Mouse (Mus musculus): ENCODE data around the gene S100a3. TPM values are rescaled to one million over a fixed set of nuclear protein-coding genes. Genes with fewer than 3 reads are reported as not detected.

The S100a3 gene
- polyA plus RNA-seq, 1 experiment from 2014 or later, result not detected

DNA sequence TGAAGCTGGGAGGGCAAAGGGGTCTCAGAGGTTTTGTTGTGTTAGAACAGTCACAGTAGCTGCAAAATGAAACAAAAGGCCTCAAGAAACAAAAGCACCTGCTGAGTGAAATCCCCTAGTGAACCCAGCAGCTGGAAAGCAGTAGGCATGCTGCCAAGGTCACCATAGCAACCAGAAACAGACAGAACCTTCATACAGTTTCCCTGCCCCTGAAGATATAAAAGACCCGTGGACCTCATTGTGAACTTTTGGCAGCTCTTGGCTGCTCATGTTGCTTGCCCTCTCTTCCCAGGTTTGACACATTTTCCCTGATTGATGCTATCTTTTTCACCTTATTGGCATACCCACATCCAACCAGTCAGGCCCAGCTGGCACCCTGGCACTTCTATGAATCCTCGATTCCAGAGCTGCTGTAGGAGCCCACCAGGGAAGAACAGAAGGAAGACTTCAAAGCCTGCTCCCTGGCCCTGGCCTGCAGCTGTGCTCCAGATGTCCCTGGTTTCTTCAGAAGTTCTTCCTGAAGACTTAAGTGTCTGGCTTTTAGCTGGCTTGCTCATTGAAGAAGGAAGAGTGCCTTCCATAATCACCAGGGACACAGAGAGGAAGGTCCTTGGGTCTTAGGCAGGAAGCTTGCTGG, 63.2 kb downstream of the S100a3 start:
- Histone ChIP-seq H3K4me3 (no peak overlapping the region), H3K27me3 (ENCODE audit: poor library complexity, severe bottlenecking) (no peaks in the 10 kb centered on the region), H3K27ac (peak overlapping the region; percentile 60; the same call in 1 of the 2 replicates), H3K9me3 (no peaks in the 10 kb centered on the region), H3K4me1 (peaks cover 26% of the 10 kb centered on the region), H3K36me3 (replicated peaks) (no peaks in the 10 kb centered on the region)
- WGBS, result 34% methylated on average over 2 of the region's 2 CpGs
- peak; percentile 40 for DNase-seq (ENCODE audit: extremely low spot score, low spot score)

DNA sequence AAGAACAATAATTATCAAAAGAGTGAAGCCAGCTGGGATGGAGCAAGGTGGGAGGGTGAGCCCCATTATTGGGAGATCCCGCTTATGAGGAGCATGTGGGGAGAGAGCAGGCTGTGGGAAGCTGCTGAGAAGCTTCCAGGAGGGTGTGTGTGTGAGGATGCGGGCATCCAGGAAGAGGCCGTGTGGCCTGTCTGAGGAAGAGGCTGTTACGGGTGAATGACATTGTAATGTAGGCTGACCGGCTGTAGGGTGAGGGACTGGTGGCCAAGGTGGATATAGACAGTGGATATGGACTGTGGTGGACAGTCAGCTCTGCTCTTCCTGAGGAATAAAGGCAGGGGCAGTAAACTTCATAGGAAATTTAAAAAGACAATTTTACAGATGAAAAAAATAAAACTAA, 65.1 kb downstream of the S100a3 start:
- WGBS, result 85% methylated on average over 5 of the region's 5 CpGs
- no peak overlapping the region for H3K4me3 ChIP-seq
- H3K27me3 ChIP-seq (ENCODE audit: poor library complexity, severe bottlenecking), result no peaks in the 10 kb centered on the region
- no peaks in the 10 kb centered on the region for H3K9me3 ChIP-seq
- no peak for DNase-seq (ENCODE audit: extremely low spot score, low spot score)
- H3K27ac ChIP-seq, result 0 out of 2 replicates have a peak overlapping the region, but pooled peaks have one; percentile 6
- H3K4me1 ChIP-seq, result peaks cover 26% of the 10 kb centered on the region
- H3K36me3 ChIP-seq (replicated peaks), result no peaks in the 10 kb centered on the region

DNA sequence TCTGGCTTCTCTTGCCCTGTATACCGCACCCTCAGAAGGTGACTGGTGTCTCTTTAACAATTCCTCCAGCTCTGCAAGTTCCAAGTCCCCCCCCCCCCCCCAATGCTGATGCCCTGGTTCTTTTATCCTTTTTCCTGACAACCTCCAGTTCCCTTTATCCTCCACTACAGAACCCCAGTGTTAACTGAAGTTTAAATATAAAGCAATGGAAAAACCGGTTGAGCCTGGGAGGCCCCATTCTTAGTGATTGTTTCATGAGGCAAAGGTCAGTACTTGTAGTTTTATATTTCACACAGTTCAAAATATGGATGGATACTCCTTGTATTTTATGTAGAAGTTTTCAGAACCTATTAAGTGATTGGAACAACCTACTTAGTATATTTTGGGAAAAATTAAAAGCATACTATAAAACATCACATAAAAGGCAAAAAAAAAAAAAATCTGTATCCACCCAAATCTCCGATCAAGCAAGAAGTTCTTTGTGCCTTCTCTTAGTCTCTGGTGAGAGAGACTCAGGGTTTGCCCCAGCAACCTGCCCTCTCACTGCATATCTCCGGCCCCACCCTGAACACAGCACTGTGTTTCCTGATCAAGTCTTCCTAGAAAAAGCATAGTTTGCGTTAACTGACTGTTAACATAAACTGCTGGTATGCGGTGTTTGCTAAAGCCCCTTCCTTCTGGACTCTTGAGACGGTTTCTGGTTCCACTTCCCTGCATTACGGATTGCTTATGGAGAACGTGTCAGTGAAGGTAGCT, 66.1 kb downstream of the S100a3 start:
- no peak for DNase-seq (ENCODE audit: extremely low spot score, low spot score)
- Histone ChIP-seq H3K4me3 (no peak overlapping the region), H3K27ac (no peak overlapping the region), H3K9me3 (no peaks in the 10 kb centered on the region), H3K36me3 (replicated peaks) (no peaks in the 10 kb centered on the region), H3K4me1 (peaks cover 26% of the 10 kb centered on the region), H3K27me3 (ENCODE audit: poor library complexity, severe bottlenecking) (no peaks in the 10 kb centered on the region)
- 83% methylated on average over 9 of the region's 9 CpGs for WGBS

DNA sequence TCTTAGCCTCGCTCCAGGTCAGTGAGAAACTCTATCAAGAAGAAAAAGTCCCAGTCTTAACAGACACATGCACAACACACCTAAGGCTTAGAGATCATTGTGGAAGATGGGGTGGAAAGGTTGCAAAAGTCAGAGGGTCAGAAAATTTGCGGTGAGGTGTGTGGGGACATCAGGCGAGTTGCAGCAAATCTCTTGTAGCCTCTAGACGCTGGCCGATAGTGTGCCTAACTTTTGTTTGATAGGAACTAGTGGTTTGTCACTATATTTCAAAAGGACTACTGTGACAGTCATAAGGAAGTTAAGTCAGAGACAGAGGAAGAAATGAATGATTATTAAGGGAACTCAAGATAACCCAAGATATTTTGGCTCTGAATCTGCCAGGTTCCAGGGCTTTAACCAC, 67.0 kb downstream of the S100a3 start:
- Histone ChIP-seq H3K36me3 (replicated peaks) (no peaks in the 10 kb centered on the region), H3K4me1 (peaks cover 26% of the 10 kb centered on the region), H3K27ac (no peak overlapping the region), H3K9me3 (no peaks in the 10 kb centered on the region), H3K27me3 (ENCODE audit: poor library complexity, severe bottlenecking) (no peaks in the 10 kb centered on the region), H3K4me3 (no peak overlapping the region)
- DNase-seq (ENCODE audit: extremely low spot score, low spot score), result no peak
- 92% methylated on average over 5 of the region's 5 CpGs for whole genome bisulfite sequencing

DNA sequence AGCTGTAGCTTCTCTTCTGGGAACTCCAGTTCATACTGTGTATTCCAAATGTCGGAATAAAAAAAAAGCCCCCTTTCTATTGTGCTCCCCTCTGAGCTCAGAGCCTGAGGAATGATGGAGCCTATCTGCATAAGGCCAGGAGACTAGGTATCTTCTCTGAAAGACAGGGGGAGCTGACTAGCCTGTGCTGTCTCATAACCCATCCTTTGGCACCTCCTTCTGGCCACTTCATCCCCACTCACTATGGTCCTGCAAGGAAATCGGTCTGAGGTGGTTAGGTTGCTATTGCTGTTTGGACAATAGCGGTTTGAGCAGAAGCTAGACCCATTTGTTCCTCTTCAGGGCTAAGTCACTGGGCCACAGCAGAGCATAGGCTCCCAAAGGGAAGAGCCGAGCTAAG, 67.4 kb downstream of the S100a3 start:
- DNase-seq (ENCODE audit: extremely low spot score, low spot score), result no peak
- no peaks in the 10 kb centered on the region for H3K36me3 ChIP-seq (replicated peaks)
- no peaks in the 10 kb centered on the region for H3K27me3 ChIP-seq (ENCODE audit: poor library complexity, severe bottlenecking)
- H3K9me3 ChIP-seq, result no peaks in the 10 kb centered on the region
- no peak overlapping the region for H3K4me3 ChIP-seq
- H3K4me1 ChIP-seq, result peaks cover 25% of the 10 kb centered on the region
- H3K27ac ChIP-seq, result no peak overlapping the region
- WGBS, result 73% methylated on average over 4 of the region's 4 CpGs

DNA sequence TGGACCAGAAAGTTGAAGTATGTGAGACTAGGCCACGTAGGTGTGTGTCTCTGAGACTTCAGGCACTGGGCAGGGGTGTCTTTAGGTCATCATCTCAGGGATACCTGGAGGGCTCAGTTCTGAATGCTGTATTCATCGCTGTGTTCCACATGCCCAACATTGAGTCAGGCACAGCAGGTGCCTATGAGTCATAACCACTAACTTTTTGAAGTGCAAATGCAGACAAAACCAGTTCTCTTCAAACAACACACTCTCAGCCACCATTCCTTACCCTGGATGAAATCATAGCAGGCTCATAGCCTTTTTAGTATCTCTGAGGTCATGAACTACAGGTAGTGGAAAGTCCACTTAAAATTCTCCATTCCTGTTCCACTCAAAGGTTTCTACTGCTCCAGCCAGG, 68.9 kb downstream of the S100a3 start:
- H3K27ac ChIP-seq, result no peak overlapping the region
- DNase-seq (ENCODE audit: extremely low spot score, low spot score), result no peak
- H3K9me3 ChIP-seq, result no peaks in the 10 kb centered on the region
- 82% methylated on average over 2 of the region's 2 CpGs for WGBS
- no peak overlapping the region for H3K4me3 ChIP-seq
- H3K27me3 ChIP-seq (ENCODE audit: poor library complexity, severe bottlenecking), result no peaks in the 10 kb centered on the region
- H3K4me1 ChIP-seq, result peaks cover 11% of the 10 kb centered on the region
- H3K36me3 ChIP-seq (replicated peaks), result no peaks in the 10 kb centered on the region

DNA sequence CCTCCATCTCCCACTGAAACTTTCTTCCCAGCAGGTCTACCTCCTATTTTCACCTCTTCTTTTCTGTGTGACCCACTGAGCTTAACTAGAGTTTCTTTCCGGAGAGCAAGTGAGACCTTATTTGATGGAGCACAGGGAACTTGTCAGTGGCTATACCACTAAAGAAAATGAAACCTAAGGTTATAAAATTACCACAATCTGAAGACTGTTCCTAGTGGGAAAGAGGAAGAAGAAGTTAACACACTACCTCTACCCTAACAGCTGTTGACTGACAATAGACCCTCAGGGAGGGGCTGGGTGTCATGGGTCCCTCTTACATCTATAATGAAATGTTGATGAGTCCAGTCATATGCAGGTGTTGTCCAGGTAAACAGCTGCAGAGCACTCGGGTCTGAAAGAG, 71.6 kb downstream of the S100a3 start:
- Histone ChIP-seq H3K27ac (no peak overlapping the region), H3K4me1 (no peaks in the 10 kb centered on the region), H3K36me3 (replicated peaks) (no peaks in the 10 kb centered on the region), H3K9me3 (no peaks in the 10 kb centered on the region), H3K27me3 (ENCODE audit: poor library complexity, severe bottlenecking) (no peaks in the 10 kb centered on the region), H3K4me3 (no peak overlapping the region)
- DNase-seq (ENCODE audit: extremely low spot score, low spot score), result no peak
- WGBS, result 78% methylated on average over 2 of the region's 2 CpGs

DNA sequence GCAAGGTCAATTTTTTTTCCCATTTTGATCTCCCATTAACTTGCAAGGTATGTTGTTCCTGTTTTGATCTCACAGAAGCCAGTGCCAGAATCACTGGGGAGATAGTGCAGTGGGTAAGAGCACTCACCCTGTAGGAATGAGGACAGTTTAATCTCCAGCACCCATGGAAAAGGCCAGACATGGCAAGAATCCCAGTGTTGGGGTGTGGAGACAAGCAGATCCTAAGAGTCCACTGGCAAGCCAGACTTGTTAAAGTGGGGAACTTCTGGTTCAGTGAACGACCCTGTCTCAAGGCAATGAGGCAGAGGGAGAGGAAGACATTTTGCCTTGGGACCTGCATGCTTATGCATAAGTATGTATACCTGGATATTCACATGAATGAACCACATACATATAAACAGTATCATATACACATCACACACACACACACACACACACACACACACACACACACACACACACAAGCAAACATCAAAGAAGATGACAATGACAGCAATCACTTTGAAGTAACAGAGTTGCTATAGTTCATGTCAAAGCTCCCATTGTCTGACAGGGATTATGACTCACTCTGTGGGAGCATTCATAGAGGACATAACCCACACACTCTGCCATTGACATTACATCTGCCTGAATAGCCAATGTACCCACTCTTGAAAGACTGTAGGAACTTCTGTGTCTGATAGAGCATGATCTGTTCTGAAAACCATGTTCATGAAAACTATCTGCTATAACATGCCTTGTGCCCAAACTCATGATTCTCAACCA, 78.3 kb downstream of the S100a3 start:
- DNase-seq (ENCODE audit: extremely low spot score, low spot score), result no peak
- Histone ChIP-seq H3K27ac (no peak overlapping the region), H3K9me3 (no peaks in the 10 kb centered on the region), H3K36me3 (replicated peaks) (no peaks in the 10 kb centered on the region), H3K27me3 (ENCODE audit: poor library complexity, severe bottlenecking) (no peaks in the 10 kb centered on the region), H3K4me3 (no peak overlapping the region), H3K4me1 (no peaks in the 10 kb centered on the region)
- 82% methylated on average over 1 of the region's 1 CpGs for WGBS

DNA sequence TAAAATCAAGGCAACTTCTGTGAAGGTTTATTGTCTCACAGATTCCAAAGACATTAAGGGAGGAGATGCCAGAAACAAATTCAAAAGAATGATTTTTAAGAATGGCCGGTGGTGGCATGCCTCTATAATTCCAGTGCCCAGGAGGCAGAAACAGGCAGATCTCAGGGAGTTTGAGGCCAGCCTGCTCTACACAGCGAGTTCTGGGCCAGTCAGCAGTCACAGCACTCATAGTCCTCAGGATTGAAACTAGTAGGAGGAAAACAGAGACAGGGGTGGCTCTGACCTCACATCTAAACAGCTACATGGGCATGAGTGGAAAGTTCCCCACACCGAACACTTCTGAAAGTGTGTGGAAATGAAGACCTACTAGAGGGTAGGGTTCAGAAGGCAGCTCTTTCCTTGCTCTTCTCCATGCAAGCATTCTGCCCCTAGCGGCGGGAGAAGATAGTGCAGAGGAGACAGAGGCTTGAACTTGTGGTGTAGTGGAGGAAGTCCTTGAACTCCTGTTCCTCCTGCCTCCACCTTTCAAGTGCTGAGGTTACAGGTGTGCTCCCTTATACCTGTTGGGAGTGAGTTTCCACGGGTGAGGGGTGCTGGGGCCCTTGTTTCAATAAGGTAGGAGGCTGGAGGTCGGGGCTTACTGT, 79.3 kb downstream of the S100a3 start:
- Histone ChIP-seq H3K4me1 (no peaks in the 10 kb centered on the region), H3K27ac (no peak overlapping the region), H3K9me3 (no peaks in the 10 kb centered on the region), H3K27me3 (ENCODE audit: poor library complexity, severe bottlenecking) (no peaks in the 10 kb centered on the region), H3K36me3 (replicated peaks) (no peaks in the 10 kb centered on the region), H3K4me3 (no peak overlapping the region)
- DNase-seq (ENCODE audit: extremely low spot score, low spot score), result peak; percentile 27
- WGBS, result 52% methylated on average over 7 of the region's 7 CpGs

DNA sequence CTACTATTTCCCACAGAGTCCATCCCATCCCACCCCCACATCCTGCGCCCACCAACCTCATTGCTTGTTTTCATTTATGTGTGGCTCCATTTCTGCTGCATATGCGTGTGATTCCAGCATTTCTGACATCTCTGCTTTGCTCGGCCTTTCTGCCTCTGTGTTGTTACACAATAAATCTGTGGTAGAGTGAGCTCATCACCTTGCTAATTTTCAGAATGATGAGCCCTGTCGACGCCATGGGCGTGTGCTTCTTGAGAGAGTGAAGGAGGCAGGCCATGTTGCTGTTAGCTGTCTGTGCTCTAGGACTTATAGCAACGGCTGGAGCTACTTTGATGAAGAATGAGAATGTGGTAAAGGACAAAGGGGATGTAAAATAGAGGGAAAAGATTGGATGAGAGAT, 80.6 kb downstream of the S100a3 start:
- Histone ChIP-seq H3K9me3 (no peaks in the 10 kb centered on the region), H3K27me3 (ENCODE audit: poor library complexity, severe bottlenecking) (no peaks in the 10 kb centered on the region), H3K4me1 (no peaks in the 10 kb centered on the region), H3K36me3 (replicated peaks) (no peaks in the 10 kb centered on the region), H3K4me3 (no peak overlapping the region), H3K27ac (no peak overlapping the region)
- DNase-seq (ENCODE audit: extremely low spot score, low spot score), result no peak
- WGBS, result 89% methylated on average over 7 of the region's 7 CpGs

DNA sequence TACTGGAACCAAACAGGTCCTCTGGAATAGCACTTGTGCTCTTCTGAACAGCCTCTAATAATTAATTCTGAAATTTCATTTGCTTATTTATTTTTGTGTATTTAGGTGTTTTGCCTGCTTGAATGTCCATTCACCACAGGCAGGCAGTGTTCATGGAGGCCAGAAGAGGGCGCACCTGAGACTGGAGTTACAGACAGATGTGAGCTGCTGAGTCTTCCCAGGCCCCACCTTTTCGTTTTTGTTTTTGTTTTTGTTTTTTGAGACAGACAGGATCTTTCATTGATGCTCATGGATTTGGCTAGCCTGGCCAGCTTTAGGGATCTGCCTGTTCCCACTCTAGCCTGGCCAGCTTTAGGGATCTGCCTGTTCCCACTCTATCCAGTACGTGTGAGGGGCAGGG, 83.8 kb downstream of the S100a3 start:
- DNase-seq (ENCODE audit: extremely low spot score, low spot score), result no peak
- H3K4me1 ChIP-seq, result no peaks in the 10 kb centered on the region
- WGBS, result 51% methylated on average over 3 of the region's 3 CpGs
- no peaks in the 10 kb centered on the region for H3K27me3 ChIP-seq (ENCODE audit: poor library complexity, severe bottlenecking)
- H3K4me3 ChIP-seq, result no peak overlapping the region
- no peak overlapping the region for H3K27ac ChIP-seq
- no peaks in the 10 kb centered on the region for H3K36me3 ChIP-seq (replicated peaks)
- no peaks in the 10 kb centered on the region for H3K9me3 ChIP-seq

DNA sequence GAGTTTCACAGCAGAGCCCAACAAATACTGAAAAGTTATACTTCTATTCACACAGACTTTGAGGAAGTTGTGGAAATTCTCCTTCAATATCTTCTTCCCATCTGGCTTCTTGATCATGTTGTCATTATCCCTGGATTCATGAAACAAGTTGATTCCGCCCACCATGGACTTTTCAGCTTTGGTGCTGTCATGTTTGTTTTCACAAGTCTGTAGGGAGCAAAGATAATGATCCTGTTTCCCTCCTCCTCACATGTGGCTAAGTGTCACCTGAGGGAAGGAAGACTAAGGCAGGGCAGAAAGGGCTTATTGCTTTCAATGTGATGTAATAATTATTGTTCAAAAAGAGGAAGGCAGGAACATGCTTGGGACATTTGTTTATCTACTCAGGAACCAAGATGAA, 86.9 kb downstream of the S100a3 start:
- Histone ChIP-seq H3K4me3 (no peak overlapping the region), H3K36me3 (replicated peaks) (no peaks in the 10 kb centered on the region), H3K9me3 (no peaks in the 10 kb centered on the region), H3K4me1 (no peaks in the 10 kb centered on the region), H3K27me3 (ENCODE audit: poor library complexity, severe bottlenecking) (no peaks in the 10 kb centered on the region), H3K27ac (no peak overlapping the region)
- no peak for DNase-seq (ENCODE audit: extremely low spot score, low spot score)
- WGBS, result 91% methylated on average over 1 of the region's 1 CpGs

DNA sequence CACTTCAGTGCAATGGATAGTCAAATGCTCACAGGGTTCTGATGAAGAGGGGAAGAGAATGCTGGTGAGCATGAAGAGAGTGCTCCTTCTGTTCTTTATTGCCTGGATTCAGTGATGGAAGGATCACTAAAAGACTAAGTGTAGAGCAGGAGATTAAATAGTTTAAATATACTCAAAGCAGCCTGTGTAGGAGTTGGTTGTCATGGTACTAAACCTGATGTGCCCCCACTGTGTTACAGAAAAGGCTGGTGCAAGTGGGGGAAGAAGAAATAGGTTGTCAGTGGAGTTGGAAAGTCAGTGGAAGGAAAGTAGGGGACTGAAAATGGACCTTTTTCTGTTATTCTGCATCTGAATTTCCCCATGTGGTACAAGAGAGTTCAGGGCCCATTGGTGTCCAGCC, 88.6 kb downstream of the S100a3 start:
- H3K27ac ChIP-seq, result no peak overlapping the region
- no peaks in the 10 kb centered on the region for H3K9me3 ChIP-seq
- DNase-seq (ENCODE audit: extremely low spot score, low spot score), result no peak
- no peaks in the 10 kb centered on the region for H3K36me3 ChIP-seq (replicated peaks)
- H3K27me3 ChIP-seq (ENCODE audit: poor library complexity, severe bottlenecking), result no peaks in the 10 kb centered on the region
- H3K4me1 ChIP-seq, result no peaks in the 10 kb centered on the region
- no peak overlapping the region for H3K4me3 ChIP-seq

Measured in forebrain, embryonic 10.5 days (tissue).